Mouse (Mus musculus): ENCODE results near the gene Fbxo48.

- TF ChIP-seq POLR2A (IDR thresholded peaks at IDR 0.05; ENCODE audit: low read depth, low read length) (no peak), EP300 (IDR thresholded peaks at IDR 0.05; ENCODE audit: low read length) (no peak), CTCF (conservative IDR thresholded peaks at IDR 0.05 in 1 of 2, IDR thresholded peaks at IDR 0.05 in 1 of 2; ENCODE audit: low read depth in 2 of 2, low read length in 2 of 2) (no peak), E2F4 (IDR thresholded peaks at IDR 0.05; ENCODE audit: insufficient replicate concordance, low read depth, low read length) (no peak), UBTF (IDR thresholded peaks at IDR 0.05; ENCODE audit: low read depth, low read length) (no peak), USF1 (IDR thresholded peaks at IDR 0.05; ENCODE audit: low read depth, low read length) (no peak), MYC (IDR thresholded peaks at IDR 0.05; ENCODE audit: low read depth, low read length) (no peak), ELF1 (IDR thresholded peaks at IDR 0.05; ENCODE audit: low read depth, low read length) (no peak), MAX (IDR thresholded peaks at IDR 0.05; ENCODE audit: low read length) (no peak), HCFC1 (IDR thresholded peaks at IDR 0.05; ENCODE audit: low read depth, low read length) (no peak), JUN (IDR thresholded peaks at IDR 0.05; ENCODE audit: insufficient read depth, low read depth, low read length) (no peak), ZNF384 (IDR thresholded peaks at IDR 0.05; ENCODE audit: low read depth, low read length) (no peak), MAFK (IDR thresholded peaks at IDR 0.05; ENCODE audit: insufficient replicate concordance, low read length) (no peak)
These were observed 18.5 kb downstream of the Fbxo48 start for GRCm38 (mm10) chr11:16969650-16970049.
